Mouse (Mus musculus): ENCODE data around the gene Traf6. TPM values are rescaled to one million over a fixed set of nuclear protein-coding genes. Genes with fewer than 3 reads are reported as not detected.
"Not testable (repeated sequence)": the region's sequence is repeated elsewhere in the genome, so short reads cannot be mapped to it uniquely, and the experiment has no call there.

The Traf6 gene
- polyA plus RNA-seq, 1 experiment from 2014 or later: 3.9 TPM

DNA sequence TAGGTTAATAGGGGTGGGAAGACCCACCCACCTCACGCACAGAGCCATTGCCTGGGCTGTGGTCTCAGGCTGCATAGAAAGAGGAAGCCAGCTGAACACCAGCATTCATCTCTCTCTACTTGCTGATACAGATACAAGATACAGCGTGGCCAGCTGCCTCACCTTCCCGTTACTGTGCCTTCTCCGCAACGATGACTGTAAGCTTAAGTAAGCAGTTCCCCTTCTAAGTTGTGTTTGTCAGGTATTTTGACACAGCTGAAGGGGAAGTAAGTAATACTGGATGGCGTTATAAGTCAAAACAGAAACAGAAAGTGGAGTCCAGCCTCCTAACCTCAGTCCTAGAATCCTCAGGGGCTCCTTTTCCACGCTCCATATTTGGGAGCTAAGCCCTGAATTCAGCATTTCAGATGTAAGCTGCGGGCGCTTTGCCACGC lies 54.6 kb downstream of the Traf6 start:
- Histone ChIP-seq H3K9ac (no peak overlapping the region), H3K4me1 (replicated peaks) (no peaks in the 10 kb centered on the region), H3K27ac (no peak overlapping the region), H3K9me3 (replicated peaks) (no peaks in the 10 kb centered on the region), H3K27me3 (no peaks in the 10 kb centered on the region), H3K4me2 (no peak overlapping the region), H3K4me3 (no peak overlapping the region), H3K36me3 (0 out of 2 replicates have a peak, but pooled peaks cover 3% of the 10 kb centered on the region)
- WGBS: 80% methylated on average over 10 of the region's 10 CpGs
- no peak for ATAC-seq (replicated peaks; ENCODE audit: insufficient number of reproducible peaks, insufficient read depth, low FRiP score, low read depth)

DNA sequence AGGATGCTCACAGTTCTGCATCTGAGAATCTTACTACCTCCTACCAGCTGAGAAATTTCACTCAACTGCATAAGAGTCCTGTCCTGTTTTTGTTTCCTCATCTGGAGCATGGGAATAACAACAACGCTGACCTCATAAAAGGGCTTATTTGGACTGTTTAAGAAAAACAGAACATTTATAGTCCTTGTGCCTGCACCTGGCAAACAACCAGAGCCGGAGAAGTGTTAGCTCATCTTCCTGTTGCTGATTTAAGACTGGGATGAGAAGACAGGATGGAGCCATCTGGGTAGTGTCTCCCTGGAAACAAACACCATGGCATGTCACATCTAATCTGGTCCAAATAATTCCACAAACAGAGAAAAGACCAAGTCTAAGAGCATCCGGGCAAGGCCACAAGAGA lies 55.3 kb downstream of the Traf6 start:
- WGBS: 66% methylated on average over 3 of the region's 3 CpGs
- no peak overlapping the region for H3K4me2 ChIP-seq
- H3K9me3 ChIP-seq (replicated peaks): no peaks in the 10 kb centered on the region
- ATAC-seq (replicated peaks; ENCODE audit: insufficient number of reproducible peaks, insufficient read depth, low FRiP score, low read depth): no peak
- no peaks in the 10 kb centered on the region for H3K27me3 ChIP-seq
- H3K9ac ChIP-seq: no peak overlapping the region
- no peak overlapping the region for H3K4me3 ChIP-seq
- no peak overlapping the region for H3K27ac ChIP-seq
- no peaks in the 10 kb centered on the region for H3K36me3 ChIP-seq
- no peaks in the 10 kb centered on the region for H3K4me1 ChIP-seq (replicated peaks)

DNA sequence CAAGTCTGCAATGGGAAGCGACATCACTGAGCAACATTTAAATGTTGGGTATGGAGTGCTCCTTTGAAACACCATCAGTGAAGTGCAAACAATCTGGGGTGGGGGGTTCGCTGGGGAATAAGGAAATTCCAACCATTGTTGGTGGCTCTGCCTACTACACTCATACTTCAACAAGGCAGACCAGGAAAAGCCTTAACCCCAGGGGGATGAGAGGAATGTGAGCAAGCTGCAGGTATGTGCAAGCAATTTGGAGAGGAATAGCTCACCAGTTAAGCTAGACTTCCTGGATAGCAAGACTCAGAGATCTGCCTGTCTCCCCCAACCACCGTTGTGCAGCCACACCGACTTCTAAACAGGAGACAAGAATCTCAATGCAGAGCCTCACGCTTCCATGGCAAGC lies 61.7 kb downstream of the Traf6 start:
- Histone ChIP-seq H3K27ac (no peak overlapping the region), H3K4me1 (replicated peaks) (no peaks in the 10 kb centered on the region), H3K27me3 (no peaks in the 10 kb centered on the region), H3K4me3 (no peak overlapping the region), H3K9ac (no peak overlapping the region), H3K4me2 (no peak overlapping the region), H3K36me3 (no peaks in the 10 kb centered on the region), H3K9me3 (replicated peaks) (no peaks in the 10 kb centered on the region)
- 60% methylated on average over 5 of the region's 5 CpGs for WGBS
- no peak for ATAC-seq (replicated peaks; ENCODE audit: insufficient number of reproducible peaks, insufficient read depth, low FRiP score, low read depth)

DNA sequence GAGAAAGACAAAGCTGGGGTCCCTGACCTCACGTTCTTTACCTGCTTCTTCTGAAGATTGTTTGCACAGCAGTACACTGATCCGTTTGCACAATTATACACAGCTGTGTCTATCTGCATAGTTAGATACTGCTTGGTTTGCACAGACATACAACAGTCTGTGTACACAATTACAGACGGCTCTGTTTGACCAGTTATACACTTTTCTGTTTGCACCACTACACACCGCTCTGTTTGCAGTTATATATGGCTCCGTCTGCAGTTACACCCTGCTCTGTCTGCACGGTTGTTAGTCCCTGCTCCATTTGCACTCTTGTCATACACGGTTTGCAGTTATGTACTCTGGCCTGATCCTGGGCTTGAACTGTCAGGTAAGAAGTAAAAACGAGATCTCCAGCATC lies 63.4 kb downstream of the Traf6 start:
- no peak overlapping the region for H3K4me3 ChIP-seq
- no peaks in the 10 kb centered on the region for H3K4me1 ChIP-seq (replicated peaks)
- ATAC-seq (replicated peaks; ENCODE audit: insufficient number of reproducible peaks, insufficient read depth, low FRiP score, low read depth): no peak
- H3K27ac ChIP-seq: no peak overlapping the region
- WGBS: 83% methylated on average over 8 of the region's 8 CpGs
- H3K36me3 ChIP-seq: no peaks in the 10 kb centered on the region
- no peaks in the 10 kb centered on the region for H3K27me3 ChIP-seq
- H3K9ac ChIP-seq: no peak overlapping the region
- no peak overlapping the region for H3K4me2 ChIP-seq
- H3K9me3 ChIP-seq (replicated peaks): no peaks in the 10 kb centered on the region

- Histone ChIP-seq H3K4me1 (replicated peaks) (no peaks in the 10 kb centered on the region), H3K4me2 (no peak overlapping the region), H3K36me3 (no peaks in the 10 kb centered on the region), H3K4me3 (no peak overlapping the region), H3K9me3 (replicated peaks) (no peaks in the 10 kb centered on the region), H3K9ac (no peak overlapping the region), H3K27ac (no peak overlapping the region), H3K27me3 (no peaks in the 10 kb centered on the region)
- WGBS: 77% methylated on average over 7 of the region's 7 CpGs
- no peak for ATAC-seq (replicated peaks; ENCODE audit: insufficient number of reproducible peaks, insufficient read depth, low FRiP score, low read depth)
These were observed 64.0 kb downstream of the Traf6 start for GRCm38 (mm10) chr2:101742072-101742860.

GRCm38 (mm10) chr2:101745656-101746055 lies 67.4 kb downstream of the Traf6 start:
- H3K27me3 ChIP-seq; H3K4me3 ChIP-seq; H3K27ac ChIP-seq; H3K4me1 ChIP-seq (replicated peaks); H3K4me2 ChIP-seq; ATAC-seq (replicated peaks; ENCODE audit: insufficient number of reproducible peaks, insufficient read depth, low FRiP score, low read depth); H3K36me3 ChIP-seq; H3K9me3 ChIP-seq (replicated peaks); H3K9ac ChIP-seq: not testable (repeated sequence)
- 83% methylated on average over 2 of the region's 2 CpGs for WGBS

DNA sequence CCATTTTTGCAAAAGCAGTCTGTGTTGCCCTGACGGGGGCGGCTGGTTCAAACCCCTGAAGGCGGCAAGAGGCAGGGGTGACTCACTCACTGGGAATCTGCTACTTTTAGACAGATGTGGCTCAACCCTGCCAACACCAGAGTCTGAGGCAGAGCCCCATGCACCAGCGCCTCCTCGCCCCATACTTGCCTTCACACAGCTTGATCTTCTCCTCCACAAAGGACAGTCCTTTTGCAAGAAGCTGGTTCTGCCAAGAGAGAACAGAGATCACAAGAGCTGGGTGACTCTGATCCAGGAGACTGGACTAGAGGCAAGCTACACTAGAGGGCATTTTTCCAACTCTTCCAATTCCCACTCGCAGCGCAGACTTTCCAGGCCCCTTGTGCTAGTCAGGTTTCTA lies 68.3 kb downstream of the Traf6 start:
- WGBS: 61% methylated on average over 7 of the region's 7 CpGs
- Histone ChIP-seq H3K9me3 (replicated peaks) (no peaks in the 10 kb centered on the region), H3K36me3 (no peaks in the 10 kb centered on the region), H3K4me2 (no peak overlapping the region), H3K27ac (no peak overlapping the region), H3K4me3 (no peak overlapping the region), H3K9ac (no peak overlapping the region), H3K27me3 (no peaks in the 10 kb centered on the region), H3K4me1 (replicated peaks) (peaks cover 7% of the 10 kb centered on the region)
- no peak for ATAC-seq (replicated peaks; ENCODE audit: insufficient number of reproducible peaks, insufficient read depth, low FRiP score, low read depth)

Other genes with a start within 250 kb of the Traf6 start
- 0.64 and 7.8 TPM in 2 replicates for gene Rag2, start 53.7 kb upstream of the Traf6 start, polyA plus RNA-seq (2015; fragmentation: Nextera tagmentation; extraction: Ambion mirVana)
- gene Rag1, start 28.9 kb upstream of the Traf6 start, polyA plus RNA-seq (2015; fragmentation: Nextera tagmentation; extraction: Ambion mirVana): 0.74 and 8.5 TPM in 2 replicates
- 51.1 and 57.1 TPM in 2 replicates for gene B230118H07Rik, start 28.9 kb upstream of the Traf6 start, polyA plus RNA-seq (2015; fragmentation: Nextera tagmentation; extraction: Ambion mirVana)
- gene Prr5l, start 204.6 kb downstream of the Traf6 start, polyA plus RNA-seq (2015; fragmentation: Nextera tagmentation; extraction: Ambion mirVana): 8.7 and 9.7 TPM in 2 replicates
- gene Commd9, start 207.8 kb downstream of the Traf6 start, polyA plus RNA-seq (2015; fragmentation: Nextera tagmentation; extraction: Ambion mirVana): 47.6 and 52.2 TPM in 2 replicates